Mouse (Mus musculus): ENCODE results near the gene Ephx3. TPM values are rescaled to one million over a fixed set of nuclear protein-coding genes. Genes with fewer than 3 reads are reported as not detected.

The Ephx3 gene
- polyA plus RNA-seq, 1 experiment, result 1.1 TPM

DNA sequence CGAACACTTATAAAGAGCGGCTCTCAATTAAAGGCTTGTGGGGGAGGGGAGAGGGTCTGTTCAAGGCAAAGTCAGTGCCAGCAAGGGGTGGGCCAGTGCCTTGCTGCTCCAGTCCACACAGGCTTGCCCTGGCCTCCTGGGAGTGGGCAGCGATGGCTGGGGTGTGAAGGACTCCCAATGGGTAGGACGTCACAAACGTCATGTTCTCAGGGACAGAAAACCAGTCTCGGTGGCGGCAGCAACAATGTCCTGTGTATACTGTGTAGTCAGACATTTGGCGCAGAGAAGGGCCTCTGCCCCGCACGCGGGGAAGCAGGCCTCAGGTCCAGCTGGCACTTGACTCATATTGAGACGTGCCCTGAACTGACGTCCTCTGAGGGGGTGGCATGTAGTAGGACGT is 7.8 kb upstream of the Ephx3 start:
- Histone ChIP-seq H3K27me3 (ENCODE audit: control insufficient read depth, insufficient read depth, low read length) (no peaks in the 10 kb centered on the region), H3K36me3 (ENCODE audit: control insufficient read depth, insufficient read depth, low read length) (peaks cover 54% of the 10 kb centered on the region), H3K4me3 (ENCODE audit: extremely low read depth, insufficient read depth, insufficient read length) (no peak overlapping the region), H3K27ac (ENCODE audit: insufficient read depth, low read length) (no peak overlapping the region), H3K4me1 (ENCODE audit: control insufficient read depth, insufficient read depth, insufficient read length) (no peaks in the 10 kb centered on the region; the same call in 1 of the 2 replicates)
- TF ChIP-seq POLR2A (IDR thresholded peaks at IDR 0.05; ENCODE audit: low read depth, low read length) (no peak), CTCF (IDR thresholded peaks at IDR 0.05; ENCODE audit: extremely low read depth, insufficient read depth, insufficient read length, insufficient replicate concordance) (no peak)
- no peak for DNase-seq (ENCODE audit: low read depth in 1 of 2, low spot score in 2 of 2)
- 92% methylated on average over 14 of the region's 14 CpGs for WGBS

DNA sequence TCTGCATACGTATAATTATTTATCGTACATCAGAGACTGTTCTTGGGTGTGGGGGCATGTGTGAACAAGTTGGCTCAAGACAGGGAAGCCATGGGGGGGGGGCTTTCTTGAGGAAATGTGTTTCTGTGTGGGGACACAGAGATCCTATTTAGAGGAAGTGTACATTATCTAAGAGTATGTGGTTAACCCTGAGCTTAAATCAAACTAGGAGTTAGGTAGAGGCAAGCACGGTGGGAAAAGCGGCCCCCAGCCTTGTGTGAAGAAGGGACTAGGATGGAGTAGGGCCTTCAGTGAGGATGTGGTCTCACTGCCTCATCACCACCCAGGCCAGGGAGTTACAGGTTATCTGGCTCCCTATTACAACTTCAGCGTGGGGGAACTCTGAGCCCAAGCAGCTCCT is 6.4 kb upstream of the Ephx3 start:
- WGBS, result 49% methylated on average over 5 of the region's 5 CpGs
- Histone ChIP-seq H3K4me1 (ENCODE audit: control insufficient read depth, insufficient read depth, insufficient read length) (no peaks in the 10 kb centered on the region; the same call in 1 of the 2 replicates), H3K27ac (ENCODE audit: insufficient read depth, low read length) (no peak overlapping the region), H3K36me3 (ENCODE audit: control insufficient read depth, insufficient read depth, low read length) (peaks cover 40% of the 10 kb centered on the region), H3K4me3 (ENCODE audit: extremely low read depth, insufficient read depth, insufficient read length) (no peak overlapping the region), H3K27me3 (ENCODE audit: control insufficient read depth, insufficient read depth, low read length) (no peaks in the 10 kb centered on the region)
- TF ChIP-seq CTCF (IDR thresholded peaks at IDR 0.05; ENCODE audit: extremely low read depth, insufficient read depth, insufficient read length, insufficient replicate concordance), result no peak
- no peak for DNase-seq (ENCODE audit: low read depth in 1 of 2, low spot score in 2 of 2)

DNA sequence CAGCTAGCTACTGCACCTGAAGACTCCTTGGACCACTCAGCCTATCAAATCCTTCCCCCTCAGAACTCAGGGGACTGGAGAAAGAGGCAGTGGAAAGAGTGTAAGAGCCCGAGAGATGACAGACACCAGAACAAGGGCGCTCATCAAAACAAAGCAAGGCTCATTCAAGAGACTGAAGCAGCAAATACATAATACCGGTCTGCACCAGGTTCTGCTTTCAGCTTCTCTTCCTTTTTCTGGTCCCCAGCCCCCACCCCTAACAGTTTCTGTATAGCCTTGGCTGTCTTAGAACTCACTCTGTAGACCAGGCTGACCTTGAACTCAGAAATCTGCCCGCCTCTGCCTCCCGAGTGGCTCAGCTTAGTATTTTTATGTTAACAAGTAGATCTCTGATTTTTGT is 3.7 kb upstream of the Ephx3 start:
- no peak for TF ChIP-seq CTCF (IDR thresholded peaks at IDR 0.05; ENCODE audit: extremely low read depth, insufficient read depth, insufficient read length, insufficient replicate concordance)
- Histone ChIP-seq H3K36me3 (ENCODE audit: control insufficient read depth, insufficient read depth, low read length) (peaks cover 16% of the 10 kb centered on the region), H3K27me3 (ENCODE audit: control insufficient read depth, insufficient read depth, low read length) (no peaks in the 10 kb centered on the region), H3K4me3 (ENCODE audit: extremely low read depth, insufficient read depth, insufficient read length) (no peak overlapping the region), H3K4me1 (ENCODE audit: control insufficient read depth, insufficient read depth, insufficient read length) (peaks cover 10% of the 10 kb centered on the region; the same call in 1 of the 2 replicates), H3K27ac (ENCODE audit: insufficient read depth, low read length) (no peak overlapping the region)
- DNase-seq (ENCODE audit: low read depth in 1 of 2, low spot score in 2 of 2), result no peak
- 61% methylated on average over 5 of the region's 5 CpGs for WGBS

DNA sequence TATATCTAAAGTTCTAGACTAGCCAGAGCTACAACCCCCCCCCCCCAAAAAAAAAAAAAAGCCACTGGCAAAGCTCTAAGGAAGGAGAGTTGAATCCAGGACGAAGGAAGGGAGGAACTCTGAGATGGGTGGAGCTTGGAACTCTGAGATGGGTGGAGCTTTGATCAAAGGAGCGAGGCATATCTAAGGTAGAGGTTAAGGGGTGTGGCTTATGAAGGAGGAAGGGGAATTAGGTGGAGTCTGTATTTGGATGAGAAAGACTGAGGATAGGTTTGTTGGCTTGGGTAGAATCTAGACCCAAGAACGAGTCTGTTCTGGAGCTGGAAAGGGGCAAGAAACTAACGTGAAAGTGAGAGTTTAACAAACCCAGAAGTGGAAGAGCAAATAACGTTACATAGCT is 501 bp upstream of the Ephx3 start:
- 16% methylated on average over 5 of the region's 5 CpGs for WGBS
- no peak for DNase-seq (ENCODE audit: low read depth in 1 of 2, low spot score in 2 of 2)
- Histone ChIP-seq H3K27me3 (ENCODE audit: control insufficient read depth, insufficient read depth, low read length) (no peaks in the 10 kb centered on the region), H3K4me1 (ENCODE audit: control insufficient read depth, insufficient read depth, insufficient read length) (peaks cover 10% of the 10 kb centered on the region; the same call in 1 of the 2 replicates), H3K27ac (ENCODE audit: insufficient read depth, low read length) (no peak overlapping the region), H3K4me3 (ENCODE audit: extremely low read depth, insufficient read depth, insufficient read length) (no peak overlapping the region), H3K36me3 (ENCODE audit: control insufficient read depth, insufficient read depth, low read length) (no peaks in the 10 kb centered on the region)
- TF ChIP-seq POLR2A (IDR thresholded peaks at IDR 0.05; ENCODE audit: low read depth, low read length) (no peak), CTCF (IDR thresholded peaks at IDR 0.05; ENCODE audit: extremely low read depth, insufficient read depth, insufficient read length, insufficient replicate concordance) (no peak)

DNA sequence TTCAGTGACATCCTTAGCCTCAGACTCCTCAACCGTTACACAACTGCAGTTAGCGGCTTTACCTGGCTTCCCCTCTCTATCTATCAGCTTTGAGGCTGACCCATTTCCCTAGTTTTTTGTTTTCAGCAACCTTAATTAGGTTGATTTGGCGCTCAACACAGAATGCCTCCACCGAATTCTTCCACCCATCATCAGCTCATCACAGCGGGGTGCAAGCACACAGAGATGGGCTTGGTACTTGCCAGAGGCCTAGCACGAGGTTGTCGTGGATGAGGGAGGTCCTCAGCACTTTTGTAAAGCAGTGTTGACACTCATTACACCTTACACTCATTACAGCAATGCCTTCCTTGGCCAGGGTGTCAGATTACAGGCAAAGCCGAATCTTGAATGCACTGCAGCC is 6.3 kb downstream of the Ephx3 start:
- Histone ChIP-seq H3K36me3 (ENCODE audit: control insufficient read depth, insufficient read depth, low read length) (no peaks in the 10 kb centered on the region), H3K4me3 (ENCODE audit: extremely low read depth, insufficient read depth, insufficient read length) (no peak overlapping the region), H3K27me3 (ENCODE audit: control insufficient read depth, insufficient read depth, low read length) (no peaks in the 10 kb centered on the region), H3K27ac (ENCODE audit: insufficient read depth, low read length) (no peak overlapping the region), H3K4me1 (ENCODE audit: control insufficient read depth, insufficient read depth, insufficient read length) (no peaks in the 10 kb centered on the region)
- WGBS, result 72% methylated on average over 8 of the region's 8 CpGs
- DNase-seq (ENCODE audit: low read depth in 1 of 2, low spot score in 2 of 2), result no peak
- TF ChIP-seq CTCF (IDR thresholded peaks at IDR 0.05; ENCODE audit: extremely low read depth, insufficient read depth, insufficient read length, insufficient replicate concordance) (no peak), POLR2A (IDR thresholded peaks at IDR 0.05; ENCODE audit: low read depth, low read length) (no peak)

DNA sequence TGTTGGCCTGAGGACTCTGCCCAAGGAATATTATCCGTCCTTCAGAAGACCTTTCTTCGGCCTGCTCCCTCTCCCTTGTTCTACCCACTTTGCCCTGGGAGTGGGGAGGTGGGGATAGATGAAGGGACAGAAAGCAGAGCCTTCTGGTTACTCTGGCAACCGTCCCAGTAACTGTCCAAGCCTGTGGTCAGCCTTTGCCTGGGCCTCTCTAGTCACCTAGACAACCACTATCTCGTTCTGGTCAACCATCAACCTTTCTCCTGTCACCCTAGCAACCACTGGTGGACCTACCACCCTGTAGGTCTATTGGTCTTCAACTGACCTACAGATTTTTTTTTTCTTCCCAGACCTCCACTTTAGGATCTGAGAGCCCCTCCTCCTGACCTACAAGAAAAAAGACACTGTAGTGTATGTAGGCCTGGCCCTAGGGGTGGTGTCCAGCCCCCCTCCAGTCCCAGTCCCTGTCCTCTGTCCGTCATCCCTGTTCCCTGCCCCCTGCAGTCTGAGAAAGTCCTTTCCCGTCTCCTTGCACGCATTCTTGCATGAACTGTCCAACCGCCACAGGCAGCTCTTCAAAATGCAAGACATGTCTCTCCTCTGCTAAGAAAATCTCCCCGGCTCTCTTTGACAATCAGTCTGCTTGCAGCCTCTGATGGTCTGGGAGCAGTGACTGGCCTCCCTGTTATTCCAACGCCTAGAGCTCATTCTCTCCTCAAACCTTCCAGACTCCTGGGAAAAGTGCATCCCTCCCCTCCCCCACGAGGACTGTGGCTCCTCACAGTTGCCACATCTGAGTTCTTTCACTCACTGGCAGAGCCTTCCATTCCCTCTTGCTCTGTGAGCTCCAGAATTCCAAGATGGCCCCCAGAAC is 9.5 kb downstream of the Ephx3 start:
- Histone ChIP-seq H3K27ac (ENCODE audit: insufficient read depth, low read length) (no peak overlapping the region), H3K36me3 (ENCODE audit: control insufficient read depth, insufficient read depth, low read length) (no peaks in the 10 kb centered on the region), H3K4me1 (ENCODE audit: control insufficient read depth, insufficient read depth, insufficient read length) (no peaks in the 10 kb centered on the region), H3K27me3 (ENCODE audit: control insufficient read depth, insufficient read depth, low read length) (no peaks in the 10 kb centered on the region), H3K4me3 (ENCODE audit: extremely low read depth, insufficient read depth, insufficient read length) (no peak overlapping the region)
- TF ChIP-seq CTCF (IDR thresholded peaks at IDR 0.05; ENCODE audit: extremely low read depth, insufficient read depth, insufficient read length, insufficient replicate concordance) (no peak), POLR2A (IDR thresholded peaks at IDR 0.05; ENCODE audit: low read depth, low read length) (no peak)
- DNase-seq (ENCODE audit: low read depth in 1 of 2, low spot score in 2 of 2), result no peak
- WGBS, result 82% methylated on average over 11 of the region's 11 CpGs

DNA sequence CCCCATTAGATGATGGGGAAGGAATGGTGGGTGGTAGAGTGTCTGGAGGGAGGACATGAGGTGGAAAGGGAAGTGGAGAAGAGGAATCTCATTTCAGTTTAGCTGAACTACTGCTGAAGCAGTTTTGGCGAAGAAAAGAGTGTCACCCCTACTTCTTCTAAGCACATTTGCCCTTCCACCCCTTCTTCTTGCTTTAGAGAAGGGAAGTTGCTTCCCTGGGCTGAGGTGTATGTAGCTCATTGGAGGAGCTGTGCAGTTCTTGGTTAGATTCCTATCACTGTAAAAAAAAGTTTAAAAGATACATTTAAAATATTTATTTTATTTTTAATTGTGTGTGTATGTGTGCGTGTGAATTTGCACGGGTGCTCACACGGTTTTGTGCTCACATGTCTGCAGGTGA is 12.4 kb downstream of the Ephx3 start:
- no peak overlapping the region for H3K27ac ChIP-seq (ENCODE audit: insufficient read depth, low read length)
- H3K4me3 ChIP-seq (ENCODE audit: extremely low read depth, insufficient read depth, insufficient read length), result no peak overlapping the region
- no peaks in the 10 kb centered on the region for H3K36me3 ChIP-seq (ENCODE audit: control insufficient read depth, insufficient read depth, low read length)
- 79% methylated on average over 4 of the region's 4 CpGs for WGBS
- H3K4me1 ChIP-seq (ENCODE audit: control insufficient read depth, insufficient read depth, insufficient read length), result no peaks in the 10 kb centered on the region; the same call in 1 of the 2 replicates
- DNase-seq (ENCODE audit: low read depth in 1 of 2, low spot score in 2 of 2), result no peak
- no peak for TF ChIP-seq POLR2A (IDR thresholded peaks at IDR 0.05; ENCODE audit: low read depth, low read length)
- TF ChIP-seq CTCF (IDR thresholded peaks at IDR 0.05; ENCODE audit: extremely low read depth, insufficient read depth, insufficient read length, insufficient replicate concordance), result no peak
- H3K27me3 ChIP-seq (ENCODE audit: control insufficient read depth, insufficient read depth, low read length), result no peaks in the 10 kb centered on the region
